Mouse (Mus musculus): ENCODE data around the gene 1700020D05Rik.

Gene 1700020D05Rik

GRCm38 (mm10) chr19:5474281-5475068 is 29.1 kb downstream of the 1700020D05Rik start:
- no peak for DNase-seq (ENCODE audit: low spot score)

DNA sequence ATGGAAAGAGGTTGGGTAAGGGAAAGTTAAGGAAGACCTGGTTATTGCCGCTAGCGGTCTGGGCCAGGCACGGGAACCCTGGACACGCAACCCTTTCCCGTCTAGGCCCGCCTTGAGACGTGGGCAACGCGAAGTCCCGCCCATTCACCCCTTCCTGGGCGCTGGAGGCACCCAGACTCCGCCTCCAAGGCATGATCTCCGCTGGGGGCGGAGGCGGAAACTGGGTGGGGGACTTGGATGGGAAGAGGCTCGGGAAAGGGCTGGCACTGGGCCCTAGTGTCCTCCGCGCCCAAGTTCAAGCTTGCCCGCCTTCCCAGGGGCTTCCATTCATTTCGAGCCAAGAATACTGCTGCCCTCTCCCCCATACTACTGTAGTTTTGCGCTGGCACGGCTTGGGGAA is 29.9 kb downstream of the 1700020D05Rik start, which contains the start of gene Efemp2:
Efemp2 (plus strand) TSS at position 235 of the 400 bp plus-strand sequence.
- DNase-seq (ENCODE audit: low spot score): no peak

- DNase-seq (ENCODE audit: low spot score): no peak
Measured at GRCm38 (mm10) chr19:5472857-5473256, 30.7 kb downstream of the 1700020D05Rik start.

GRCm38 (mm10) chr19:5471846-5472245 is 31.7 kb downstream of the 1700020D05Rik start:
- no peak for DNase-seq (ENCODE audit: low spot score)

- DNase-seq (ENCODE audit: low spot score): no peak
Measured at GRCm38 (mm10) chr19:5468374-5468773, 35.2 kb downstream of the 1700020D05Rik start, which contains the start of gene Ctsw. Ctsw (minus strand) TSS chr19:5468507.

DNA sequence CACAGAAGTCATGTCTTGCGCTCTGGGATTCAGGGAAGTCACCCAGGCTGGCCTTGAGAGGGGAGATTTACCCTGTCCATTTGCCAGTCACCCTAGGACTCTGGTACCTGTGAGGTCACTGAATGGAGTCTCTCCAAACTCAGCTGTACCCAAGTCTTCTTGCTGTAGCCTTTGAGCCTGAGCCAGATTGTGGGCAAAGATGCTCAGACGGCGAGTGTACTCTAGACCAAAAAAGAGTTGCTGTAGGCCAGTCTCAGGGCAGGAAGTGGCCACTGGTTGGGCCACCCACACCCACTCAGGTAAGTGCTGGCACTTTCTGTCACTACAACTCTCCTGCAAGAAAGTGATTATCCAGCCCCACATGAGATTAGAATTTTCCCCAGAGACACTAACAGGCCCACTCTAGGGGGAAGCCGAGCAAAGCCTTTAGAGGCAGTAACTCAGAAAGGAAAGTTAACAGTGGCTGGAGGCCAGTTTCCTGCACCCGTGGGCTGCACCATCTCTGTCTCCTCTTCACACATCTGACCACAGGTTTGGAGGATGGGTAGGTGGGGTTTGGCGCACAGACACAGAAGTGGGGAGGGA is 36.6 kb downstream of the 1700020D05Rik start:
- DNase-seq (ENCODE audit: low spot score): no peak

DNA sequence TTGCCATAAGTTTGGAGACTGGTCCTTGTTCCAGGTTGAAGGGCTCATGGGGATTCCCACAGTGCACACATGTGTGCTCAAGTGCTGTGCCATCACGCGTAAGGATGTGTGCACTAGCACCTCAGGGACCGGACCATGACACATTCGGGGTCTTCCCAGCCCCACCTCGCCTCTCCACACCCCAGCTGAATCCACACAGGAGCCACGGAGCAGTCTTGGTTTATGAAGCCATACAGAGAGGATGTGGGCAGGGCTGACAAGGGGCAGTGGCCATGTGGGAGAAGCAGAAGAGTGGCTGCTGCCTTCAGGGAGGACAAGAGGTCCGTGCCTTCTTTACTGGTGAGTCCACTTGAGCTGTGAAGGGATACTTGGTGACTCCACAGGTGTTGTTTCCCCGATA is 38.5 kb downstream of the 1700020D05Rik start:
- no peak for DNase-seq (ENCODE audit: low spot score)

DNA sequence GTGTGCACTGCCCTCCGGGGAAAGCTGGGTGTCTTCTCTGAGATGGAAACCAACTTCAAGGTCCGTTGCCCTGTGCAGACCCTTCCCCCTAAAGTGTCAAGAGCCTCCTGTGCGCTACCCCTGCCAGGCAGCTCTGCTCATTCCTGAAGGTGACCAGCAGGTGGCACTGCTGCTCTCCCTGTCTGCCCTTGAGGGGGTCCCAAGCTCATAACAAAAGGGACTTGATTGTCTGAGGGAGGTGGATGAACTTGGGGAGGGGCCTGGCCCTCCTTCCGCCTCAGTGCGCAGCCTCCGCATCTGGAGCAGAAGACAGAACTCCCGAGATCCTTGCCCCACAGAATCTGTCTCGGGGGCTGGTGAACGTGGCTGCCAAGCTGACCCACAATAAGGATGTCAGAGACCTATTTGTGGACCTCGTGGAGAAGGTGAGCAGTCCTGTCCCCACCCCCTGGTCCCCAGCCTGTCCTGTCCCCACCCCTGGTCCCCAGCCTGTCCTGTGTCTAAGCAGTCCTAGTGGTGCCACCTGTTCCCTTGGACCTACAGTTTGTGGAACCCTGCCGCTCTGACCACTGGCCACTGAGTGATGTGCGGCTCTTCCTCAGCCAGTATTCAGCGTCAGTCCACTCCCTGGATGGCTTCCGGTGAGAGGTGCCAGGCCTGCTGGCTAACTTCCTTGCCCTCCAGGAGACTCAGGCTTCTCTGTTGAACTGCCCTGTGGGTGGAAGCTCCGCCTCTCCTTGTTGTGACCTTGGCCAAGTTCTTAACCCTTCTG is 39.6 kb downstream of the 1700020D05Rik start:
- no peak for DNase-seq (ENCODE audit: low spot score)

DNA sequence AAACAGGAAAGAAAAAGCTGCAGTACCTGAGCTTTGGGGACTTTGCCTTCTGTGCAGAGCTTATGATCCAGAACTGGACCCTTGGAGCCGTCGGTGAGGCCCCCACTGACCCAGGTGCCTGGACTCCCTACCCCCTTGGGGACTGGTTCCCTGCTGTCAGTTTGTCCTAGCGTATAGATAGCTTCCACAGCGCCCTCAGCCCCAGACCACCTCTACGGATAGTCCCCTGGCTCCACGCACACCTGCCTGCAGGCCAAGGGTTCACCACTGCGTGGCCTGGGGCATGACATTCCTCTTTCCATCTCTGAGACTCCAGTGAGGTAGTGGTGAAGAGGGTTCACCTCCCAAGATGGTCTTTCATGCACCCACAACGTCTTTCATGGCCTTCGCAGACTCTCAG is 40.4 kb downstream of the 1700020D05Rik start:
- DNase-seq (ENCODE audit: low spot score): no peak

DNA sequence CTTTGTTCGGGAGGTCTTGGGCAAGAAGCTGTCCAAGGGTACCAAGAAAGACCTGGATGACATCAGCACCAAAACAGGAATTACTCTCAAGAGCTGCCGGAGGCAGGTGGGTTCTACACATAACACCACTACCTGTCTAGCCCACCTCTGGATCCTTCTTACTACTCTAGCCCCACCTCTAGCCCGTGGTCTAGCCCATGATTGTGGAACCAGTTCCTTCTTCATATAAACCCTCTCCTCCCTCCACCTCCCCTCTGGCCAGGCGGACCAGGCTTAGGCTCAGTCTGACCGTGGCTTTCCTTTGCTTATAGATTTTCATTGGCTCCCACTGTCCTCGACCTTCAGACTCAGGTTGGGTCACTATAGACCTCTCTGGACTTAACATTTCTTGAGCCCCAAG is 42.2 kb downstream of the 1700020D05Rik start:
- DNase-seq (ENCODE audit: low spot score): no peak

- peak; percentile 54 for DNase-seq (ENCODE audit: low spot score)
Measured at GRCm38 (mm10) chr19:5460465-5460911, 43.1 kb downstream of the 1700020D05Rik start, which contains the start of gene Fibp. Fibp (plus strand) TSS chr19:5460615.

- DNase-seq (ENCODE audit: low spot score): no peak
Measured at GRCm38 (mm10) chr19:5459896-5460295, 43.7 kb downstream of the 1700020D05Rik start.

DNA sequence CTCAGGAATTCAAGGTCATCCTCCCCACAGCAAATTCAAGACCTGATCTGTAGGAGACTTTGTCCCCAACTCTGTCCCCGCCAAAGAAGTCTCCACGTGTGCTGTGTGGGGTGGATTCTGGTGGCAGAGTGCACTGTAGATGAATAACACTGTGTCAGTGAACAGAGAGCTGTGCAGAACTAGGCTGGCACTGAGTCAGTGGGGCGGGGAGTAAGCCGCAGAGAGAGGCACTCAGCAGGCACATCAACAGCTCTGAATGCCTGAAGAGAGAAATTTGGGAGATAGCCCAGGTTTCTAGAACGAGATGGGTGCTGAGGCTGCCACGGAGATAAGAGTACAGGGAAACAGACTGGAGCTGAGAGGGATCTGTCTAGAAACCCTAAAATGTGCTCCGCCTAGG is 44.6 kb downstream of the 1700020D05Rik start:
- DNase-seq (ENCODE audit: low spot score): no peak

GRCm38 (mm10) chr19:5457746-5458442 is 45.7 kb downstream of the 1700020D05Rik start, which contains the start of gene Ccdc85b:
Ccdc85b (minus strand) TSS chr19:5457894.
- no peak for DNase-seq (ENCODE audit: low spot score)

GRCm38 (mm10) chr19:5456922-5457745 is 46.5 kb downstream of the 1700020D05Rik start:
- DNase-seq (ENCODE audit: low spot score): peak; percentile 75

GRCm38 (mm10) chr19:5456241-5456921 is 47.2 kb downstream of the 1700020D05Rik start:
- DNase-seq (ENCODE audit: low spot score): no peak

DNA sequence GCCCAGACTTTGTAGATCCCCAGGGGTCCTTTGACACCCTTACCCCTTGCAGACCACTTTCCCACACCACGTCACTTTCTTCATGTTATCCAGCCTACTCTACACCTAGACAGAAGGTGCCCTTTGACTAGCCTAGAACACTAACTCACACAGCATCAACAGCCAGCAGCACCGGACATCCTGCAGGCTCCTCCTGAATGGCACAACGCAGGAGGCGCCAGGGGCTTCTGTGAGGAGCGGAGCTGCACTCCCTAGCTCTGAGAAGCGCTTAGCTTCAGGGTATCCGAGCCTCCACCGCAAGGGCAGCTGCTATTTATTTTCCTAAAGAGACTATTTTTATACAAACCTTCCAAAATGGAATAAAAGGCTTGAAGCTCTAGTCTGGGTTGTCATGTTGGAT is 48.0 kb downstream of the 1700020D05Rik start:
- no peak for DNase-seq (ENCODE audit: low spot score)

GRCm38 (mm10) chr19:5455037-5455436 is 48.5 kb downstream of the 1700020D05Rik start:
- no peak for DNase-seq (ENCODE audit: low spot score)
